Mouse (Mus musculus): ENCODE results near the gene Tmem218. TPM values are rescaled to one million over a fixed set of nuclear protein-coding genes. Genes with fewer than 3 reads are reported as not detected.

Tmem218 gene
- polyA plus RNA-seq, 2 experiments: 1.6 to 3.9 TPM

DNA sequence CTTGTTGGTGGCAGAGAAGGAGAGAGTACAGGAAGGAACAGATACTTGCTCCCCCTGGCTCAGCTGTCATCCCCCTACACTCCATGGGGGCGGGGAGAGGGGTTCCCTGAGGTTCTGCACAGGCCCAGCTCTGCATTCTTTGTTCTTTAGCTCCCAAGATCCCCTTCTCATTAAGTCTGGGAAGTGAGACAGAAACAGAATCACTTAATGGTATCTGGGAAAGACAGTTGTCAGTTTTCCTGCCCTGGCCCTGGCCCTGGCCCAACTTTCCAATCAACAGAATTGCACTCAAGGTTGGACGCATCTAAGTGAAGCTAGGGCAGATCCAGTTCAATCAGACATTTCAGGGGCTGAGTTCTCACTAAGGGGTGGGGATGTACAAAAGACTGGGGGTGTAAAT is 24.8 kb upstream of the Tmem218 start:
- no peak overlapping the region for H3K4me2 ChIP-seq (ENCODE audit: low read depth)
- H3K9ac ChIP-seq (replicated peaks): no peak overlapping the region
- H3K9me3 ChIP-seq (ENCODE audit: control insufficient read depth, low read length): no peaks in the 10 kb centered on the region
- WGBS (ENCODE audit: insufficient replicate concordance): 59% methylated on average over 2 of the region's 2 CpGs
- H3K4me3 ChIP-seq (ENCODE audit: insufficient read depth in 1 of 2, low read depth in 2 of 2, low read length in 2 of 2): no peak overlapping the region
- H3K36me3 ChIP-seq (replicated peaks; ENCODE audit: control insufficient read depth, insufficient read depth, low read depth): no peaks in the 10 kb centered on the region
- H3K27ac ChIP-seq: no peak overlapping the region
- ATAC-seq (ENCODE audit: insufficient read depth): no peak
- no peaks in the 10 kb centered on the region for H3K27me3 ChIP-seq (ENCODE audit: control insufficient read depth, insufficient read depth, low read length)
- H3K4me1 ChIP-seq (replicated peaks; ENCODE audit: control insufficient read depth in 2 of 2, insufficient read depth in 2 of 2, low read length in 1 of 2): no peaks in the 10 kb centered on the region
- no peak for TF ChIP-seq CTCF (IDR thresholded peaks at IDR 0.05; ENCODE audit: low read depth)
- TF ChIP-seq EP300 (IDR thresholded peaks at IDR 0.05; ENCODE audit: low read depth): no peak
- no peak for DNase-seq (ENCODE audit: low read depth in 3 of 3, low spot score in 3 of 3)

DNA sequence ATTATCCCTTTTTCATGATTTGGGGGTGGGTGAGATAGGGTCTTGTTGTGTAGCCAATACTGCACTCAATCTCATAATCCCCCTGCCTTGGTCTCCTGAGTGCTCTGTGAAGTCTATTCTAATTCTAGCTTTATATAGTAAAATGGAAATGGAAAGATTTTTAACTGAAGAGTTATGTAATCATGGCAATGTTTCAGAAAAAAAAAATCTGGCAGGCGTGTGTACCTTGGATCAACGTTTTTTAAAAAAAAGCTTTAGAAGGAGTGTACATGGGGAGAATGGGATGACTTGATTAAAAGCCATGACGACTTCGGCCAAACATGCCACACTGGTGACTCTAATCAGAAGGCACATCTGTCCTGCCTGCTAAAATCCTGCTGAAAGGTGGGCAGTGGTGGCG is 20.6 kb upstream of the Tmem218 start:
- H3K9me3 ChIP-seq (ENCODE audit: control insufficient read depth, low read length): no peaks in the 10 kb centered on the region
- DNase-seq (ENCODE audit: low read depth in 3 of 3, low spot score in 3 of 3) (no peak), ATAC-seq (ENCODE audit: insufficient read depth) (no peak)
- no peaks in the 10 kb centered on the region for H3K27me3 ChIP-seq (ENCODE audit: control insufficient read depth, insufficient read depth, low read length)
- H3K27ac ChIP-seq: no peak overlapping the region
- H3K4me2 ChIP-seq (ENCODE audit: low read depth): no peak overlapping the region
- TF ChIP-seq CTCF (IDR thresholded peaks at IDR 0.05; ENCODE audit: low read depth) (no peak), EP300 (IDR thresholded peaks at IDR 0.05; ENCODE audit: low read depth) (no peak)
- H3K9ac ChIP-seq (replicated peaks): no peak overlapping the region
- no peak overlapping the region for H3K4me3 ChIP-seq (ENCODE audit: insufficient read depth in 1 of 2, low read depth in 2 of 2, low read length in 2 of 2)
- H3K36me3 ChIP-seq (replicated peaks; ENCODE audit: control insufficient read depth, insufficient read depth, low read depth): no peaks in the 10 kb centered on the region
- no peaks in the 10 kb centered on the region for H3K4me1 ChIP-seq (replicated peaks; ENCODE audit: control insufficient read depth in 2 of 2, insufficient read depth in 2 of 2, low read length in 1 of 2)
- WGBS (ENCODE audit: insufficient replicate concordance): 72% methylated on average over 5 of the region's 5 CpGs

DNA sequence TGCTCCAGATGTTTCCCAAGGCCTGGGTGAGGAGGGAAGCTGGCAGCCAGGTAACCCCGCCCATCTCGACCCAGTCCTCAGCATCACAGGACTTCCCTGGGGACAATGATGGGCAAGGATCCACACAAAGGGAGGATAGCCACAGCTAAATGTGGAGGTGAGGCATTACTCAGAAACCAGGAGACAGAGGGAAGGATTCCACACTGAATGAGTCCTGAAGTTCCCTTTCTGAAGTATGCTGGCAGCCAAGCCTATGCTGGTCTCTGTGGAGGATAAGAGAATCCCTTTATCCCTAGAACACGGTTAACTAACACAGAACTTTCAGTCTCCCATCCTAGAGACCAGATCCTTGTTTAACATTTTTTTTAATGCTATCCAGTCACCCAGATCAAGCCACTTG is 20.0 kb upstream of the Tmem218 start:
- no peaks in the 10 kb centered on the region for H3K36me3 ChIP-seq (replicated peaks; ENCODE audit: control insufficient read depth, insufficient read depth, low read depth)
- no peaks in the 10 kb centered on the region for H3K27me3 ChIP-seq (ENCODE audit: control insufficient read depth, insufficient read depth, low read length)
- no peak overlapping the region for H3K4me3 ChIP-seq (ENCODE audit: insufficient read depth in 1 of 2, low read depth in 2 of 2, low read length in 2 of 2)
- no peak for DNase-seq (ENCODE audit: low read depth in 3 of 3, low spot score in 3 of 3)
- TF ChIP-seq CTCF (IDR thresholded peaks at IDR 0.05; ENCODE audit: low read depth) (no peak), EP300 (IDR thresholded peaks at IDR 0.05; ENCODE audit: low read depth) (no peak)
- no peak overlapping the region for H3K27ac ChIP-seq
- no peak overlapping the region for H3K9ac ChIP-seq (replicated peaks)
- H3K9me3 ChIP-seq (ENCODE audit: control insufficient read depth, low read length): no peaks in the 10 kb centered on the region
- H3K4me1 ChIP-seq (replicated peaks; ENCODE audit: control insufficient read depth in 2 of 2, insufficient read depth in 2 of 2, low read length in 1 of 2): no peaks in the 10 kb centered on the region
- no peak overlapping the region for H3K4me2 ChIP-seq (ENCODE audit: low read depth)
- no peak for ATAC-seq (ENCODE audit: insufficient read depth)
- 58% methylated on average over 3 of the region's 3 CpGs for WGBS (ENCODE audit: insufficient replicate concordance)

DNA sequence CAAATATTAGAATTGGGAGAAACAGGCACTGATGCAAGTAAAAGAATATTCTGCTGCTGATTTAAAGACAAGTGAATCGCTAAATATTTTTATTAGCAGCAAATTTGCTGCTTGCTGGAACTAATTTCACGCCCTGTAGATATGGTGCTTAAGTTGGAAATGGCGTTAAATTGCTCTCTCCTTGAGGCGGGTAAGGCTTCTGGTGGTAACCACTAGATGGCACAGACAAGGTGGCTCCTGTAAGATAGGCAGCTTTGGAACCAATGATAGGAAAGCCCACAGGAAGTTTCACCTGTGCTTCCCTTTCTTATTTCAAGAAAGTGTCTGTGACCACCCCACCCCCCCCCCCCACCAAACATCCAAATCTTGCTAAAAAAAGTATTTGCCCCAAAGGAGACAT is 11.0 kb upstream of the Tmem218 start:
- DNase-seq (ENCODE audit: low read depth in 3 of 3, low spot score in 3 of 3) (no peak), ATAC-seq (ENCODE audit: insufficient read depth) (no peak)
- H3K4me1 ChIP-seq (replicated peaks; ENCODE audit: control insufficient read depth in 2 of 2, insufficient read depth in 2 of 2, low read length in 1 of 2): no peaks in the 10 kb centered on the region
- no peaks in the 10 kb centered on the region for H3K36me3 ChIP-seq (replicated peaks; ENCODE audit: control insufficient read depth, insufficient read depth, low read depth)
- TF ChIP-seq CTCF (IDR thresholded peaks at IDR 0.05; ENCODE audit: low read depth) (no peak), EP300 (IDR thresholded peaks at IDR 0.05; ENCODE audit: low read depth) (no peak)
- no peak overlapping the region for H3K4me2 ChIP-seq (ENCODE audit: low read depth)
- H3K4me3 ChIP-seq (ENCODE audit: insufficient read depth in 1 of 2, low read depth in 2 of 2, low read length in 2 of 2): no peak overlapping the region
- H3K9me3 ChIP-seq (ENCODE audit: control insufficient read depth, low read length): no peaks in the 10 kb centered on the region
- no peak overlapping the region for H3K27ac ChIP-seq
- 49% methylated on average over 4 of the region's 4 CpGs for WGBS (ENCODE audit: insufficient replicate concordance)
- H3K9ac ChIP-seq (replicated peaks): no peak overlapping the region
- H3K27me3 ChIP-seq (ENCODE audit: control insufficient read depth, insufficient read depth, low read length): no peaks in the 10 kb centered on the region

DNA sequence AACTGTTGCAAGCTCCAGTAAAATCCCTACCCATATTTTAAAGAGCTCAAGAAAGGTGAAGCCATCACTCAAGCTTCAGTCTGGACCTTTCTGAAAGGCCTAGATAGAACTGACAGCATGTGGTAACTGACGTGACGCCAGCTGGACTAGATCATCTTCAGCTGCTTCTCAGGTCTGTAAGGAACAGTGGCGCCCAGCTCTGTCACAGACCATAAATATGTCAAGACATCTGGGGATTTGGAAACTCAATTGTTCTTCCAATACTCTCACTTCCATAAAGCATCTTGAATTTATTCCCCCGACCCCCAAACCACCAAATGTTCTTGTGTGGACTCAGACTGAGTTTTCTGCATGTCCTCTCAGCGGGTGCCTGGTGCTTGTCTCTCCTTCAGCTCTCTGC is 7.6 kb upstream of the Tmem218 start:
- H3K9me3 ChIP-seq (ENCODE audit: control insufficient read depth, low read length): no peaks in the 10 kb centered on the region
- 58% methylated on average over 5 of the region's 5 CpGs for WGBS (ENCODE audit: insufficient replicate concordance)
- no peak overlapping the region for H3K4me2 ChIP-seq (ENCODE audit: low read depth)

More for the DNA sequence above, 7.6 kb upstream of the Tmem218 start:
- no peaks in the 10 kb centered on the region for H3K36me3 ChIP-seq (replicated peaks; ENCODE audit: control insufficient read depth, insufficient read depth, low read depth)
- H3K27ac ChIP-seq: no peak overlapping the region
- no peaks in the 10 kb centered on the region; a peak in 1 of 4 replicates for H3K4me1 ChIP-seq (replicated peaks; ENCODE audit: control insufficient read depth in 2 of 2, insufficient read depth in 2 of 2, low read length in 1 of 2)
- TF ChIP-seq EP300 (IDR thresholded peaks at IDR 0.05; ENCODE audit: low read depth) (no peak), CTCF (IDR thresholded peaks at IDR 0.05; ENCODE audit: low read depth) (no peak)
- no peak for ATAC-seq (ENCODE audit: insufficient read depth)
- H3K4me3 ChIP-seq (ENCODE audit: insufficient read depth in 1 of 2, low read depth in 2 of 2, low read length in 2 of 2): no peak overlapping the region
- H3K9ac ChIP-seq (replicated peaks): no peak overlapping the region
- no peak for DNase-seq (ENCODE audit: low read depth in 3 of 3, low spot score in 3 of 3)
- no peaks in the 10 kb centered on the region for H3K27me3 ChIP-seq (ENCODE audit: control insufficient read depth, insufficient read depth, low read length)
